Mouse (Mus musculus) urinary bladder, postnatal 36 days (tissue): ENCODE data around the gene Coq7.

Experiments
- DNase-seq, 2 experiments: peaks; one replicate each; pipeline ENCODE4 v3.0.0; 2022; ENCODE audit warnings: low spot score in 2 of 2, mixed read lengths in 1 of 2

Gene Coq7

GRCm38 (mm10) chr7:118533178-118533578 lies at the start of gene Coq7:
Coq7 (minus strand) TSS chr7:118533356.
- peak; percentile 91 to 94 for DNase-seq

- DNase-seq = no peak
Measured at GRCm38 (mm10) chr7:118579938-118580337, 46.8 kb upstream of the Coq7 start.

DNA sequence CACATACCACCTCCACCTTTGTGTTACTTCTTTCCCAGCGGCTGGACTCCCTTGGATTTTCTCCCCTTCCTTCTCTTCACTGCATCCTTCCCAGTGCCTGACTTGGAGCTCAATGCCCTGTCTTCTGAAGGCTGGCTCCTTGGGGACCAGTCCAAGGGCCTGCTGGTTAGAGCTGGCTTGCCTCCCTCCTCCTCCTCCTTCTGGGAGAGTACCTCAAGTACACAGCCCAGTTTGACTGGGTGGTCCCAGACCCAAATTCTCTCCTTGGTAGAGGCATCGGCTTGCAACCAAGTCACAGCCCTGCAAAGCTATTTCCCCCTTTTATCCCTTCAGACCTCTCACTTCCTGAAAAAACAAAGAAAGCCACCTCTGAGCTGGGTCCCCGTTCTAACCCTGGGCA lies 45.1 kb upstream of the Coq7 start:
- no peak for DNase-seq

DNA sequence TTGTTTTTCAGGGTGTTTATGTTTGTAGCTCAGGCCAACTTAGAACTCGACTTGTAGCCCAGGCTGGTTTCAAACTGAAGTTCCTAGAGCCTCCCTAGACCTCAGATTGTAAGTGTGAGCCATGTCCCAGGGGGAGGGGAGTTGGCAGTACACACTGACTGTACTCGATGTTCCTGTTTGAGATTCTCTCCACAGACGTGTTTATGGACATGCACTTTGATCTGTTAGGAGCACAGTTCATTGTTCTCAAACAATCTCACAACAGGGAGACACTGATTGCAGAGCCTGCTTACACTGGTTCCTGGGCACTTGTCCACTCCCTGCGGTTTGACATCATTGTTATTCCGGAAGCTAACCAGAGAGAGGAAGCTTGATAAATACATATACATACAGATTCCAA lies 38.9 kb upstream of the Coq7 start:
- DNase-seq = no peak

DNA sequence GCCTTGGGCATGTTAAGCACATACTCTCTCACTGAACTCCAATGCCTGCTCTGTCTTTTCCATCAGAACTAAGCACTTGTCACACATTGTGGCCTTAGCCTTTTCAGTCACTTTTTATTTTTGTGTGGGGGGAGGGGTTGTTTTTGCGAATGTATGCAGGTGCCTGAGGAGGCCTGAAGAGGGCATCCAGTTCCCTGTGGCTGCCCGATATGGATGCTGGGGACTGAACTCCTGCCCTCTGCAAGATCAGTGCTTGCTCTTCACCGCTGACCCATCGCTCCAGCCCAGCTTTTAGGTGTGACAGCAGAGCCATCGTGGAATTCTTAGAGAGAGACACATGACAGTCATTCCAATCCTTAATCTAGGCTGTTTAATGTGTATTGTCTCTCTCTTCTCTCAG lies 38.2 kb upstream of the Coq7 start:
- DNase-seq = no peak

GRCm38 (mm10) chr7:118569121-118569543 lies 36.0 kb upstream of the Coq7 start:
- peak; percentile 18 to 33 for DNase-seq

DNA sequence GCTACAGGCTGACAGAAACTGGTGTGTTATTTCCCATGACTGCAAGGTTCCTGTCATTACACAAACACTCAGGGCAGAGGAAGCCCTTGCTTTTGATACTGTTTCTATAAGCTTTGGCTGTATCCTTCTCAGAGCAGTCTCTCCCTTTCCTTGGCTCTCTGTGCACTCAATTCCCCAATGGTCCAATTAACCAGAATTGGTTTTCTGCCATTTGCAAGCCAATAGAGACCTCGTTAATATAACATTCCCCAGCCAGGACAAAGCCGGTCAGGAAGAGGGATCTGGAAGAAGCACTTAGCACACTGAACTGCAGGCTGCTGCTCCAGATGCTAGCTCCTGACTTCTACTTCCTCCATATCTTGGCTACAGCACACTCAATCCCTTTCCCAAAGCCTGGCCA lies 21.1 kb upstream of the Coq7 start:
- DNase-seq = no peak

DNA sequence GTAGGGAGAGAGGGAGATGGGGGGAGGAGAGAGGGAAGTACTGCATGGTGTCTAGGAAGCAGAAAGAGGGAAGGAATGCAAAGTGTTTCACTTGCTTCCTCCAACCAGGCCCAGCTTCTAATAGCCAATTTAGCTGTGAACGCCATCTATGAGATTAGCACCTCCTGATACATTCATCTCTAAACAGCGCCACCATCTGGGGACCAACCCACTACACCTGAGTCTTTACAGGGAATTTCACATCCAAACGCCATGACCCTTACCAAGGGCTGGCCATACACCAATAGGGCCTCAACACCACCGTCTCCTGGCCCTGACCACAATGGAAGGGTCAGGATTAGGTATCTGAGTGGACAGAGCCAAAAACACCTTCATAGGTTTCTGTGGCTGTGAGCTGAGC lies 20.7 kb upstream of the Coq7 start:
- no peak for DNase-seq

DNA sequence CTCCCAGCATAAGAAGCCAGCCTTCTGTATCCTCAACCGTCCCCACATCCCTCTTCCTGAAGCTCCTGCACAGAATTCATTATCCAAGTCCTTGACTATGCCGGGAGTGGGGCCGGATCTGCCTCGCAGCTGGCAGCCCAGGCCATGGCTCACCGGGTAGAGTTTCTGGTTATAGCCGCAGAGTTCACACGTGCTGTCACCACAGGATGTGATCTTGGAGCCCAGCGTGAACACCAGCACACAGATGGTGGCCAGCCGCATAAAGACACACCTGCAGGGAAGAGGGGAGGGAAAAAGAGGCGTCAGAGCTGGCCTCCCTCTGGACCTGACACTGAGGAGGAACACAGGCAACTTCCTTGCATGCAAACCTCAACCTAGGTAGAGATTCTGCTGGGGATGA lies 14.3 kb upstream of the Coq7 start:
- no peak for DNase-seq

DNA sequence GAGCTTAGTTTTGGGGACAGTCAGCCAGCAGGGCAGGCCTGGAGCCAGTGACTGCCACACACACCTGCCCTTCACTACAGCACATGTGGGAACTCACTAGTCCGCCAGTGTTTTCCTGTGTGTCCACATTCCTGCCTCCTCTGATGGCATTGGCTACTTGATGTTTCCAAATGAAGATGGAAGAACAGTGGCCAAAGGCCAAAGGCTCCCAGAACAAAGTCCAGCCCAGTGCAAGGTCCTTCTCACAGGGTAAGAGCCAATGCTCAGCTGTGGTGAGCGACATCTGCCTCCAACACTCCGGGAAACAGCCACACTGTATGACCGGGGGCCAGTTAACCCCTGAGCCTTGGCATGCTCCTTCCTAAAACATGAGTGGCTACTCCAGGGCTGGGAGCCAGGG lies 11.0 kb upstream of the Coq7 start:
- no peak for DNase-seq

GRCm38 (mm10) chr7:118535076-118535475 lies 1.9 kb upstream of the Coq7 start:
- no peak for DNase-seq

DNA sequence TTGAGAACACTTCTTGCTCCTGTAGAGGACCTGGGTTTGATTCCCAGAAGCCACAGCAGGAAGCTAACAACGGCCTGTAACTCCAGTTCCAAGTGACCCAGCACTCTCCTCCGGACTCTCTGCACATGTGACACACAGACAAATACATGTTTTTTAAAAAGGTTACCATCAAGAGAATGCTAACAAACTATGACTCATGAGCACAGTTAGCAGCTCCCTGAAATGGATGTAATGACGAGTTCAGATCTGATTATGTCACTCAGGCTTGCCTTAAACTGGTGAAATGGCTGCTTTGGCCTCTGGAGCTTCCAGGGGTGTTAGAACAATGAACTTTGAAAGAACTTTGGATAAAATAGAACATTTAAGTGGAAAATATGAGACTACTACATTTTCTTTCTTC lies 1.2 kb upstream of the Coq7 start:
- no peak for DNase-seq

DNA sequence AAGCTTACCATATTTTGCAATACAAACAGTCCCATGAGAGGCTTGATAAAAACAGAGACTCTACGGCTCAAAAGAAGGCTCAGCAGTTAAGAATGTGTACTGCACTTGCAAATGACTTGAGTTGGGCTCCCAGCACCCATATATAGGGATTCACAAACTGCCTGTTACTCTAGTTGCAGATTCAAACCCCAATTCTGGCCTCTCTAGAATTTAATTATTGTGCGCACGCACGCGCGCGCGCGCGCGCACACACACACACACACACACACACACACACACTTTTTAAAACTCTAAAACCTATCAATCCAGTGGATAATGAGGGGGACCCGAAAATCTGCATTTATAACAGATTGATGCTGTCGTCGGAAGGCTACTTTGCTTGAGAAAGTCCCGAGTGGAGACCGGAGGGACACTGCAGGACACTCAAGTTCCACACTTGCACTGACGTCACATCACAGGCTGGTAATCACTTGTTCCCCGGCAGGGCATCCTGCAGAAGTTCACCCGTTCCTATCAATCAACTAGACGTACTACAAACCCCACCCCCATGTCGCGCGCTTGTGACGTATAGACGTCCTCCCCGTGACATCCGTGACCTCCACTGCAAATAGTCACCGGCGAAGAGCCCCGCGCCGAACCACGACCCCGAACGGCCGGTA lies 508 bp downstream of the Coq7 start:
- DNase-seq = peak; percentile 94 to 95

DNA sequence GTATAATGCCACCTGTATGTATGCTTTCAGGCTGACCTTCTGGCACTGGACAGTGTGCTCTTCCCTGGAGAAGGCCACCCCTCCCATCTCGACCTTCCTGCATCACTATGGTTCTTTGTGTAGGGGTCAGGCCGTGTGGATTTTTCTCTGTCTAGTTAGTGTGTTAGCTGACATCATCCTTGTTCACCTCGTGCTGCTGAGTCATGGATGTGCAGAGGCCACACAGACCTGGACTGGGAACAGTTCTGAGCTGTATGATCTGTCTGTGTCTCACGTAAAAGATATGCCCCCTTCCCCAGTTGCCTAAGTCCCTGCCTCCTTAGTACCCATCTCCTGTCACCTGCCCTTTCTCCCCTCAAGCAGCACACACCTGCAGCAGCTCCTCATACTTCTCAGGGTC lies 6.2 kb downstream of the Coq7 start:
- no peak for DNase-seq

- DNase-seq = no peak
Measured at GRCm38 (mm10) chr7:118522077-118522476, 11.1 kb downstream of the Coq7 start.

GRCm38 (mm10) chr7:118519661-118520060 lies 13.5 kb downstream of the Coq7 start:
- DNase-seq = no peak

DNA sequence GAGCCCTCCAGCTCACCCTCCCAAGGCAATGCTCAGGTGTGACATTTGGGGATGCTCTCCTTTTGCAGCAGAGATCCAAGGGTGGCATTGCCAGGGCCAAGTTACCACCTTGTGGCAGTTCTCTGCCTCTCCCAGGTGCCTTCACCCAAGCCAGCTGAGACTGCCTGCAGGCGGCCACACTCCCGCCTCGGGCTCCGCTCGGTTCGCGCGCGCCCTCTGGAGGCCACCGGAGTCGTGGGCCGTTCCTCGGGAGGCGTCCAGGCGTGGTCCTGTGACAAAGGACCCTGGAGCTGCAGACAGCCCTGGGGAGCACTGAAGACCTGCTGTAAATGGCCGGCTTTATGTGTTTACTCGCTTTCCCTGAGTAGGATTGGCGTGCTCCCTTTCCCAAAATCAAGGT lies 14.5 kb downstream of the Coq7 start:
- DNase-seq = peak; percentile 69 to 81

GRCm38 (mm10) chr7:118517819-118518218 lies 15.3 kb downstream of the Coq7 start:
- DNase-seq = no peak

- DNase-seq = no peak
Measured at GRCm38 (mm10) chr7:118508556-118508955, 24.6 kb downstream of the Coq7 start.

GRCm38 (mm10) chr7:118503844-118504243 lies 29.3 kb downstream of the Coq7 start:
- no peak for DNase-seq

GRCm38 (mm10) chr7:118502333-118502732 lies 30.8 kb downstream of the Coq7 start:
- DNase-seq = no peak

- no peak for DNase-seq
Measured at GRCm38 (mm10) chr7:118499784-118500435, 33.2 kb downstream of the Coq7 start.

DNA sequence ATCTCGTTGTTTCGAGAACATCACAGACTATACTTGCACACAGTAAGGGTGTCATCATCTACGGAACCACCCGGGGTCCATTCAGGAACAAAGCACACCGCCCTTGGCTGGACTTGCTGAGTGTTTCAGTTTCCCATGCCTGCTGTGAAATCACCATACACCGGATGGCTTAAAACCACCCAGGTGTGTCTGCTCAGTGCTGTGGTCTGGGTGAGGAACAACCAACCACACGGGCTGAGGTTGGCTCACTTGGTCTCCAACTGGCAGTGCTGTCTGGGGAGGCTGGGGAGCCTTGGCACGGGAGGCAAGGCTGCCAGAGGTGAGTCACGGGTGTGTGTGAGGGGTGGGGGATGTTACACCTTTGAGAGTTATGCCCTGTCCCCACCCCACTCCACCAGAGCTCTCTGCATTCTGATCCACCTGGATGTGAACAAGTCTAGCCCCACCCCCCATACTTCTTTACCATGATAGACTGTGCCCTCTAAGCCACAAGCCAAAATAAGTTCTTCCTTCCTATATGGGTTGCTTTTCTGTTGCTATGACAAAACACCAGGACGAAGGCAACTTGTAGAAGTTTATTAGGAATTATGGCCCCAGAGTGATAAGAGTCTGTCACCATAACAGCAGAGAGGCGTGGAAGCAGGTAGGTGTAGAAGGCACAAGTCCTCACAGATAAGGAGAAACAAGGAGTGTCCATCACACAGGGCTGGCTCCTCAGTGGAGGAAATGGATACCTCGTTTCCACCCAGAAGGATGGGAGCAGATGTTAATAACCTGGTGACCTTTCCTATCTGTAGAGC lies 34.0 kb downstream of the Coq7 start:
- no peak for DNase-seq
